Mouse (Mus musculus) WW6 (cell line): ENCODE data around the gene Exd2.
A peak's percentile ranks its signal among the peaks of the same experiment; 100 is the strongest.

Experiments used
- DNase-seq: peaks from one replicate; pipeline ENCODE4 v3.0.0-alpha.2; 2013; ENCODE audit warnings: low read depth, low spot score

Gene Exd2

DNA sequence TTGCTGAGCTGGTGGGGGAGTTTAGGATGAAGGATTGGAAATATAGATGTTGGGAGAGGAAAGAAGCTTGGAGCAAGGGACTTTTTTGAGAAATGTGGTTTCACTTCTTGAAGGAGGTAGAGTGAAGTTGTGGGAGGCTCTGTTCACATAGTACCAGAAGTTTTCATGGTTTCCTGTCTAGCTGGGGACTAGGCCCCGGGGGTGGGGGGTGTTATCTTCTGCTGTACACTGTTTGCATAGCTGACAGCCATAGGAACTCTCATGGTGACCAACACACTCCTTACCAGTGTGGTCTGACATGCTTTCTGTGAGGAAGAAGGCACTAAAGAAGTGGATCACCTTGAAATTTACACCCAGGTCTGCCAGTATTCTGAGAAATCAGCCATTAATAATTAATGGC is 32.8 kb downstream of the Exd2 start:
- no peak for DNase-seq

DNA sequence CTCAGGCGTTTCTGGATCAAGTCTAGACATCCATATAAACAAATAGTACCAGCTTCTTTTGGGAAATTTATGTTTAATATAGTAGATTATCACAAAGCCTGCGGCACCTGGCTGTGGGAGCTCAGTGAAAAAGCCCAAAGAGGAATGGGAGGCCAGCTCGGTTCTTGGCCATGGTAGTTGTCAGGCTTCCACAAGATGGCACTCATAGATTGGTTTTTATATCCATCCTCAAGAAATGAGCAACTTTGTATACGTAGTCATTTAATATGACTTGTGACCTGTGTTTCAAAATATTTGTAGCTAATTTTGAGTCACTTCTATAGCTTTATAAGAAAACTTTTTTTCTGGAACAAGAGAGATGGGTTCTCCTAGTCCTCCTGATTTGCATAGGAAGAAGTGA is 35.5 kb downstream of the Exd2 start:
- no peak for DNase-seq

DNA sequence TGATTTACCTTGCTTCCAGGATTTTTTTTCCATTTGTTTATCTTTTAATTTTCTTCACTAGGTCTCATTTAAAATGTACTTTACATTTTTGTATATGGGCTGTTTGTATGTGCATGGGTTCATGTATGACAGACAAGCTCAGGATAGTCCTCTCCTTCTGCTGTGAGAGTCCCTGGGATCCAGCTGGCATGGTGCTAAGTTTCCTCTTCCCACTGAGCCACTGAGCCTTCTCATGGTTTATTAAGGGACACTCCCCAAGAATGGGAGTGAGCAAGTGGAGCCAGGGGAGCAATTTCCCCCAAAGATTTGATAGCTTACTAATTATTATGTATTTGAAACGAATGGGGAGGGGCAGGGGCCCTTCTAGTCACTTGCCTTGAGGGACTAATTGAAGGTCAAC is 37.6 kb downstream of the Exd2 start:
- no peak for DNase-seq

DNA sequence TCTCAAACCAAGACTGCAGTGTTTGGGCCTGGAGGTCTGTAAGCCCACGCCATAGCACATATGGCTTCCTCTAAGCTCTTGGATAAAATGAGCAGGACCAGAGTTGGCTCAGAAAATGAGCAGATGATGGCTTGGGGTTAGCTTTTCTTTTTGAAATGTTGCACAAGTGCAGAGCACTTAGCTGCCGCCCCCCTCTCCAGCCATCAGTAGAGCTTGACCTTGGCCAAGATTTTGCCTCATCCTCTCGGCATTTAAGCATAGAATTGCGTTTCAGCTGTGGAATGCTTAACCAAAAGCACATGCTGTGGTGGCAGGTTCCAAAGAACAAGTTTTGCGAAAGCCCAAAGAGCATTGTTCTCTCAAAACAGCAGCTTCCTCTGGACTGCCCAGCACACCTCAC is 41.8 kb downstream of the Exd2 start:
- DNase-seq, result no peak

DNA sequence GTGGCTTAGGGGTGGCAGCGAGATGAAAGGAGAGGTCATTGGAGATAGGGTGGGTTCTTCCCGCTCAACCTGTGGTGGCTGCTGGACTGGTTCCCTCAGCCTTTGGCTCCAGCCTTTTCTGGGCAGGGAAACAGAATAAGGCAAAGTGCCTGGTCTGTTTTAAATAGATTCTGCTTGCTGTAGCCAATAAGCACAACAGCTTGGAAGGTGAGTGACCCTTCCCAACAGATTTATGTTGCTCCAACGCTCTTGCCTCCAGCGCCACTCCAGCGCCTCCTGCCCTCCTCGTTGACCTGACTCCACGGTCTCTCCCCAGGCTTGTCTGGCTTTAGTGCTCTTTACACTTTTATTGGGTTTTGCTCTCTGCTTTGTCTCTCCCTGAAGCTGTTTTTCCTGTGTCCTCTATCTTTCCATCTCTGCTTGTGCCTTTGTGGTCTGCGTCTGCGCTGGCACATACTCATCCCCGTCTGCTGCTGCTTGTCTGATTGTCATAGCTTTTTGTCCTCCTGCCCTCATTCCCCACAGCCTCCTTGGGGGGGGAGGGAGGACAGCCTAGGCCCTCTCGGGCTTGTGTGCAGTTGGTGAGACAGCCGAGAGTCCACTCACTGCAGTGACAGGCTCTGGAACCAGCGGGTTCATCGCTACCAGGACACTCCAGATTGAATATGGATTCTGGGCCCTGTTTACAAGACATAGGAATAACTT is 44.3 kb downstream of the Exd2 start:
- no peak for DNase-seq

DNA sequence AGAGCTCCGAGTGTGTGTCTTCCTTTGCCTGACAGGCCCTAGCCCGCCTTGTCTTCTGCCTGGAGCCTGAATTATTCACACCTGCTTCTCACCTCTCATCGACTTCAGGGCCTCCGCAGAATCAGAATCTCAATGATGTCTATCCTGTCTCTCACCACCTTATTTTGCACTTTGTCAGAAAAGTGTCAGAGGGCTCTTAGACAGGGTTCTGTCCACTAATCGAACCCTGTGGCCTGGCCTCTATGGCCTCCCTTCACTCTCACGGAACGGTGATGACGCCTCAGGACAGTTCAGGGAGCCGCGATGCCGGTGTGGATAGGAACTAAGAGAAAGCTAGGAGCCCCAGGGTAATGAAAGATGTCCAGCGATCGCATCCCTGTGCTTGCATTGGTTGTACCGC is 55.1 kb downstream of the Exd2 start, which contains the start of gene Galnt16:
Galnt16 (plus strand) TSS at position 301 of the 400 bp plus-strand sequence.
- no peak for DNase-seq

DNA sequence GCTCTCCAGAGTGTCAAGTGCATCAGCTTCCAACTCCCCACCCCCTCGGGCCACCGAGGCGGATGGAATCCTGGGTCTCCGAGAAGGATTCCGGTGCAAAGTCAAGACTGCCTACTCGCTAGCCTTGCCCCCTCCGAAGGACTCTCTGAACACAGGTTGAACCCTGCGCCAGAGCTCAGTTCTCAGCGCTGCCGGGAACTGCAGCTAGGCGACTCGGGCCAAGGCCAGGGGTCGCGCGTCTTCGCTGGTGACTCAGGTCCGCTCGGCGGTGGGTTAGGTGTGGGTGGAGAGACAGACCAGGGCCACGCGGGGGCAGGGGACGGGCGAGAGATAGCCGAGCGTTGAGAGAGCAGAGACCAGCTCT is 55.5 kb downstream of the Exd2 start:
- DNase-seq, result peak; percentile 38

DNA sequence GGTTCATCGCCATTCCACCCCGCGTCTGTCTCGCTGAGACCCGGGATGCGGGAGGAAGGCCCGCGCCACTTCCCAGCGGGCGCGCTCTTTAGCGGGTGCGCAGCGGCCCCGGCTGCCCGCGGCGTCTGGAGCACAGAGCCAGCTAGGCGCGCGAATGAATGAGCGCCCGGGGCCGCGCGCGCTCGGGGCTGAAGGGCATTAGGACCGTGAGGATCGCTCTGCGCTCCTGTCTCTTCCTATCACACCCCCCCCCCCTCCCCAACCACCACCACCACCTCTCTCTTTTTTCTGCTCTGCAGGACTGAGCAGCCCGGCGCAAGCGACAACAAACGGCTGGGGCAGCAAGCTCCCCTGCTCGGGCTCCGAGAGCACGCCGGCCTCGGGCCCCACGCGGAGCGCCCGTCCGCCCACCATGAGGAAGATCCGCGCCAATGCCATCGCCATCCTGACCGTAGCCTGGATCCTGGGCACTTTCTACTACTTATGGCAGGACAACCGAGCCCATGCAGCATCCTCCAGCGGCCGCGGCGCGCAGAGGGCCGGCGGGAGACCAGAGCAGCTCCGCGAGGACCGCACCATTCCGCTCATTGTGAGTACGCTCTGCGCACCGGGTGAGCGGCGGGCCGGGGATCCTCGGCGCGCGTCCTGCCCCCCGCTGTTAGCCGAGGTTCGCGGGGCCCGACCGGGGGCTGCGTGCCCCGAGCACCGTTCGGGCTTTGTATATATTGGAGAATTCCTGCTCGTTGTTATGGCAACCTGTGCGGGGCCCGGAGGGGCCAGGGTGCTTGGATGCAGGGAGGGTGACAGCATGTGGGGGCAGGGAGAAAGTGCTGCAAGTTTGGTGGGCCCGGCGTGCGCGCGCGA is 56.1 kb downstream of the Exd2 start:
- peak; percentile 28 for DNase-seq

DNA sequence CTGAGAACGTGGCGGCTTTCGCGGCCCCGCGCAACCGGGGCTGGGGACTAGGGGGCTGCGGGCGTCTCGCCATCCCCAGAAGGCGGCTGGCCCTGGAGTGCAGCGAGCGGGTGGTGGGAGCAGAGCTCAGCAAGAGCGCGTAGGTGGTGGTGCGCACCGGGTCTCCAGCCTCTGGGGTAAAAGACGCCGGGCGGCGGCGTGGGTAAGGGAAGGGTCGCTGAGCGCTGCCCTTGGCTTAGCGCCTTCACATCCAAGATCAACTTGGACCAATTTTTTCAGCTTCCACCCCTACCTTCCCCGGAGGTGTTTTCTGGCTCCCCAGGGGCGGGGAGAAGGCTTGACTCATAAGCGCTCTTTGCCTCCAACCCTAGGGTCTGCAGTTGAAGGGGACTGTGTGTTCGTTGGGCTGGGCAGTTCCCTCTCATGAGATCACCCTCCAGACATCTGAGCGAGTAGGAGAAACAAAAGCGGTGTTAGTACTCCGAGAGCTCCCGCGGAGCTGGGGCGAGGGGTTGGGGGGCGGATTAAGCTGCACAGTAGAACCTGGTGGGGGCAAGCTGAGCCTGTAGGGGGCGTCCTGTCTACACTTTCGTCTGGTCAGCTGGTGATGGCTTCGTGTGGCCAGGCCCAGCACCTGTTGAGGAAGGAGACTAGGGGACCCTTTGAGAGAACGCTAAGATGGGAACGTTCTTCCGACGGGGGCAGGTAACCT is 56.9 kb downstream of the Exd2 start:
- peak; percentile 39 for DNase-seq

DNA sequence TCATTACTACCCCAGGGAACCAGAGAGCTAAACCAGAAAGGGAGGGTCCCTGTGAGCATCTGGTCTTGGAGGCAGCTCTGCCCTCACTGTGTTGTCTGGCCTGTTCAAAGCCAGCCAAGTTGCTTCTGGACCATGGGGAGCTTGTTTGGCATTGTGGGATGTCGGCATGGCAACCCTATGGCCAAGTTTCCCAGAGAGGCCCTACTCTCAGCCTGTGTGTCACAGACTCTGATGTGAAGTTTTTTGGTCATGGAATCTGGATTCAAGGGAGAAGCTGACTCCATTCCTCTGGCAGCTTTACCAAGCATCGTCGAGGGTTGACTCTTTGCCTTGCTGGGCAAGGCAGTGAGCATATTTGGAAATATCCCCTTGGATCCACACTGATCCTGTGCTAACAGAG is 59.1 kb downstream of the Exd2 start:
- no peak for DNase-seq

DNA sequence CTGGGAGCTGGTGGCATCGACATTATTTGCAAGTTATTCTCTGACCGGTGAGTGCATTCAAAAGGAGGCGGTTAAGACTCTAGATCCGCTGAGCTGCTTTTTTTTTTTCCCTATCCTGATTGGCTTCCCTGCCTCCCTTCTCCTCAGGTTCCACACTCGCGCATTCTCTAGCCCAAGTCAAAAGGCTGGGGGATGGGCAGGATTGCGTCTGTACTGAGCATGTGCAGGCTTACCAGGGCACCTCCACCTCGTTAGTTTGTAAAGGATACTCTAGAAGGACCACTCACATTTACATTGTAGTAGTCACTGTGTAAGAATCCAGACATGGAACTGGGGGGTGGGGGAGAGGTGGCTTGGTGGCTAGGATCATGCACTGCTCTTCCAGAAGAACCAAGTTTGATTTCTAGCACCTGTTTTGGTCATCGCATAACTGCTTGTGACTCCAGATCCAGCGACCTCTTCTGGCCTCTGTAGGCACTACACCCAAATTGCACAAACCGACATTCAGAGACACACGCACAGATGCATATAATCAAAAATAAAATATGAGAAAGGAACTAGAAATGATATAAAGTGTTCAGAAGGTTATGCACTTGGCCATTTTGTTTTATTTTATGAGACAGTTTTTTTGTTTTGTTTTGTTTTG is 61.5 kb downstream of the Exd2 start:
- DNase-seq, result peak; percentile 65

DNA sequence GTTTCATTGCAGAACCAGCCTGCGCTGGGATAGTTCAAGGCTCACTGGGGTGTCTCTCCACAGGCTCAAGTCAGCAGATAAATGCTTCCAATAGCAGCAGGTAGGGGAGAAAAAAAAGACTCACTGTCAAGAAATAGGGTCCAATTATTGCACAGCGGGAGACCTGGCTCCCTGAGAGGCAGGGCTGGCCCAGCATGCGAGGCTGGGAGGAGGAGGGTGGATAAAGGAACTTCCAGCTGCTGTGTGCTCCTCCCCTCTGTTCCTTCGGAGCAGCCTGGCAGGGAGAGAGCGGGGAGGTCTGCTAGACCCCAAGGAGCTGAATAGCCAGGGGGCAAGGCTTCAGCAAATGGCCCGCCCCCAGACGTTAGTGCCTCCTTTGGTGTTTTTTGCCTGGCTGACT is 62.6 kb downstream of the Exd2 start:
- peak; percentile 24 for DNase-seq

DNA sequence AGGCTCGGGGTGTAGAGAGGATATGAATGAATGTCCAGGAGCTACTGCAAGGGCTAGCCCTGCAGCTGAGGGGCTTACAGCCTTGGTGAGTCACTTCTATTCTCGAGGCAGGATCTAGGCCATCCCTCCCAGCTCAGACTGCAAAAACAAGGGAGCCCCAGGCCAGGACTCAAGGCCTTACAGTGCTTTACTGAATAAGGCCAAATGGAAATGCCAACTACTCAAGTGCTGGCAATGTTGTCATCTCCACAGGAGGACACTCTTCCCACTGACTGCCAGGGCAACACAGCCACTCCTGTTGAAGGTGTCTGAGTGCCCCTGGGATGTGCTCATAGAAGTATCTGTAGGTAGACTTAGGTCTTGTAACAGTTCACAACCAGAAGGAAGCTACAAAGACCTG is 63.6 kb downstream of the Exd2 start:
- no peak for DNase-seq

DNA sequence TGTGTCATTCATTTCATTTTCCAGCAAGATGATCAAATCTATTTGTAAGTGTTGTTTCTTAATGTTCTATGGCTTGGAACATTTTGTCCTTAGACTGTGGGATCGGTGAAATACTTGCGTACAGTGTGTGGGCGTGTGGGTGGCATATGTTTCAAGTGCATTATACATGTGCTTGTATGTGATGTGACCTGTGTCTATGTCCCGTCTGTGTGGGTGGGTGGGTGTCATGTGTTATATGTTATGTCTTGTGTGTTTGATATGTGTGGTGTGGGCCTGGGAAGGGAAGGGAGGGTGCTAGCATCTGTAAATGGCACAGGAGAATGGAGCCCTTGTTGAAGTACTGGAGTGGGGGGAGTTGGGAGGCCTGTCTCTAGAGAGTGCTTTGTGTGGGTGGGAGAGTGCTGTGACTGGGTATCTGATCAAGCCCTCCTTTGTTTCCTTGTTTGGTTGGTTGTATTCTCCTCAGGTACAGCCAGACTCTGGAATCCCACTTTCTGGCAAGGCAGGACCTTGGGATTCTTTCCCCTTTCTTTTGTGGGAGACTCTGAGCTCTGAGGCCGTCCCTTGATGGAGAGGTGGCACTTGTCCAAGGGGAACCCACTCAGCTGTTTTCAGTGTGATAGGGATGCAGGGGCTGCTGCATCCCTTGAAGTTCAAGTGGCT is 65.0 kb downstream of the Exd2 start:
- no peak for DNase-seq

DNA sequence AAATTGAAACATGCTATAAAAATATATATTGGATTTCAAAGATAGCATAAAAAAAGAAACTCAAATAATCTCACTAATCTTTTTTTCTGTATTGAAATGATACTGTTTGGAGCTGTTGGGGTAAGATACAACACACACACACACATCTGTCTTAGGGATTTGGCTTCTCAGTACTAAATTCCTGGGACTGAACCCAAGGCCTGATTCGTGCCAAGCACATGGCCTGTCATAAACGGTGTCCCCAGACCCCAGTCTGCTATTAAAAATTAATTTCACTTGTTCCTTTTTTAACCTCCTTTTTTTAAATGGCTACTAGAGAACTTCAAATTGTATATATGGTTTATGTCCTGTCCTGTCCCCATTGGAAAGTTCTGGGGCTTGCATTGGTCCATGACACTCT is 67.2 kb downstream of the Exd2 start:
- DNase-seq, result no peak

DNA sequence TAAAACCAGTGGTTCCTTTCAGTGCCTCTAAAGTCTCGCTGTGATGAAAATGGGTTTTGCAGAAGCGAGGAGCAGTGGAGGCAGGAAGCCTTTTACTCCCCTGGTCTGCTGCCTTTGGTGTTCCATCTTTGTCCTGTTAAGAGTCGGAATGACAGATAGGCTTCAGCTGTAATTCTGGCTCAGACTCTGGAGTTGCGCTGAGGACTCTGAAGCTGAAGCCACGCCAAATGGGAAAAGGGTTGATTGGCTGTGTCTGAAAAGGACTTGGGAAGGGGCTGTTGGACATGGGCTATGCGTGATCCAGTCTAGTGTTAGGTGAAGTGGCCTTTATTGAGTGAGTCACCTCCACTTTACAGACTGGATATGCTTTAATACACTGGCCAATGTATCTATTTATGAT is 67.7 kb downstream of the Exd2 start:
- DNase-seq, result no peak

DNA sequence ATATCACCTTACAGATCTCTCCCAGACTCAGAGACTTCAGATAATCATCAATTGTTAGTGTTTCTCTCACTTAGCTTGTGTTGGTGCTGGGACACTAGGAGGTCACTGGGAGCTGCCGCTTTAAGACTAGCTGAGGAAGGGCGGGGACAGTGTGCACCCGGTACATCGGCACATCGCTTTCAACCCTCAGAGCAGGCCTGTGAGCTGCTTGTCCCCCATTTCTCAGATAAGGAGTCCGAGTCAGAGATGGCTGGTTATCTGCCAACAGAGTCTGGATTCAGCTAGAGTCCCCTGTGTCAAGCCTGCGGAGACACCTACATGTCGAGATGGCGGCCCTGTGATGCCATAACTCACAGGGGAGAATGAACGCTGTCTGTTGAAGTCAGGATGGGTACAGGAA is 68.7 kb downstream of the Exd2 start:
- DNase-seq, result no peak

DNA sequence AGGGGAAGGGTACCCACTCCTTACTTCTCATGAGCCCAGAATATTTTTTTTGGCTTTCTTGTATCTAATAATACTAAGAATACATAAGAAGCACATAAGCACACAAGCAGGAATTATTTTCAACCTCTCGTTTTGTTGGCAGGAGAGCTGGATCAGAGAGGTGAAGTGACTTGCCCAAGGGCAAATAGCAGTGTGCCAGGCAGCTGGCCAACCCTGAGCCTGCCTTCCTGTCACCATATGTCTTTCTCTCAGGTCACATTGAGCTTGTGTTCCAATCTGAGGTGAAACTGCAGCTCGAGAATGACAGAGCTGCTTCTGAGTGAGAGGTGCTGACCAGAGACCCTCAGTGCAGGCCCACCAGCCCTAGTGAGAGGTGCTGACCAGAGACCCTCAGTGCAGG is 71.0 kb downstream of the Exd2 start:
- DNase-seq, result no peak

DNA sequence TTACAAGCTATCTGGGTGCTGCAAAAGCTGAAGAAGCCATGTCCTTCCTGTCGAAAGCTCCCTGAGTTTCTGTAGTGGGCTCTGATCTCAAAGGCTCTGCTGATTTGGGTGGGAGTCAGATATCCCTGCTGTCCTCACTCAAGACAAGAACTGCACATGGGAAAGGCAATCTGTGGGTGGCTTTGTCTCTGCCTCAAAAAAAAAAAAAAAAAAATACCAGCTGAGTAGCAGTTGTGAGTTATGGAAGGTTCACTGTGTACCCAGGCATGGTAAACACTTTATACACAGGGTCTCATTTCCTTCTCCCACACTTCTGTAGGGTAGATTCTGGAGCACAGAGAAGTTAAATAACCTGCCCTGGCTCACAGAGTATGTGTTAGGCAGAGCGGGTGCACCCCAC is 74.4 kb downstream of the Exd2 start:
- no peak for DNase-seq

DNA sequence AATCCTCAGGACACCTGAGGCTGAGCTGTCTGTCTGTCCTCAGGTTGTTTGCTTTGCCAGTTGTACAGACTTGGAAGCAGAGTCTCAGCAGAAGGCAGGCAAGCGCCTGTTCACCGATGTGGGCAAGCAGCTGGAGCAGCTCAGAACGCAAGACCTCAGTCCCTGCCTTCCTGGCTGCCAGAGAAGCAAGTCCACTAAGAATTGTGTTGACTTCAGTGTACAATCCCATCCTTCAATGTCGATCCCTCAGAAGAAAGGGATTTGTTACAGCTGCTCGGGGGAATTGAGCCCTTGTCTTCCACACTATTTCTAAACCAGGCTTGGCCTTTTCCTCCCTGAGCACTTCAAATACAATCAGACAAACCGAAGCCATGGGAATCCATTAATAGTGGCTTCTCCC is 75.4 kb downstream of the Exd2 start:
- no peak for DNase-seq

DNA sequence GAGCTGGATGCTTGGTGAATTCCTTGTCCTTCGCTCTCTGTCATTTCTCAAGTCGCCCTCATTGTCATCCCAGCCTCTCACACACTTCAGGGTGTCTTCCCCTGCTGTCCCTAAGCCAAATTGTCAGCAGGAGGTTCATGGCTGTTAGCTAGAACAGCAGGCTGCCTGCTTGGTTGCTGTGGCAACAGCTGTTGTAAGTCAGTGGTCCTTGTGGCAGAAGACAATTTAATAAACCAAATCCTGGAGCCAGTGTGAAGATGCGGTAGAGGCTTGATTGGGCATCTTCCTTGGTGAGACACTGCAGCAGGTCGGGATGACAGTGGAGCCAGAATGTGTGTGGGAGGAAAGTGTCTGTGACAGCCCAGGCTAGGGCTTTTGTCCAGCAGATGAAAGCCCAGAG is 82.4 kb downstream of the Exd2 start:
- no peak for DNase-seq

DNA sequence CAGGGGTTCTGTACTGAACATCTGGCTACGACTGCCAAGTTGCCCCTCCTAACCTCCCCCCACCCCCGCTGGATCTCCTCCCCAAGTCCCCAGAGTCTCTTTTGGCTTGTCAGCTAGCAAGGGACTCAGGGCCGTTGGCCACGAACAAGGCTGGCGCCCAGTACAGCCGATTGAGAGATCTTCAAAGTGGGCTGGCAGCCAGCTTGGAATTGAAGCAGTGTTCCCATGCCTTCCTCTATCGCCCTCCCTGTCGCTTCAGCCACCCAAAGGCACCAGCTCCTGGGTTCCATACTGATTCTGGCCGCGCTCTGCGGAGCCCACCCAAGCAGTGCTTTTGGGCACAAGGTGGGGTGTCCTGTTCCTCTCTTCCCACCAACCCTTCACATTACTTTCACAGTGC is 86.8 kb downstream of the Exd2 start:
- no peak for DNase-seq
